Mouse (Mus musculus) left cerebral cortex, postnatal 10 days (tissue): ENCODE results near the gene C77080. TPM values are rescaled to one million over a fixed set of nuclear protein-coding genes. Genes with fewer than 3 reads are reported as not detected.

Source experiments
- DNase-seq, 2 experiments: peaks; one replicate each; pipeline ENCODE4 v3.0.0; 2021 to 2022; ENCODE audit warnings: low spot score in 2 of 2, mixed read lengths in 1 of 2; ENCODE audit errors: extremely low spot score in 1 of 2
- intact Hi-C: fragments of 180-260 bp; cut with DNase I; formaldehyde crosslinking; loops from one replicate; pipeline ENCODE4 v1.15.1; 2025
- total RNA-seq, 2 experiments: library from RNA; stranded (reverse); gene quantifications; 2 replicates each; pipeline ENCODE4 v1.2.3; 2021

Gene C77080
- total RNA-seq, 2 experiments from 2014 or later = 11.1 to 15.8 TPM

- intact Hi-C loops = no loop called here
Measured at GRCm38 (mm10) chr4:129246360-129247301, 14.6 kb downstream of the C77080 start.

GRCm38 (mm10) chr4:129244802-129245201 lies 16.4 kb downstream of the C77080 start:
- intact Hi-C loops = no loop called here
- DNase-seq = no peak

More at GRCm38 (mm10) chr4:129246360-129247301, 14.6 kb downstream of the C77080 start:
- no peak for DNase-seq

- intact Hi-C loops = no loop called here
- no peak for DNase-seq
Measured at GRCm38 (mm10) chr4:129242761-129243160, 18.4 kb downstream of the C77080 start.

- no peak for DNase-seq
- intact Hi-C loops = no loop called here
Measured at GRCm38 (mm10) chr4:129242327-129242726, 18.9 kb downstream of the C77080 start.

- no peak for DNase-seq
- intact Hi-C loops = no loop called here
Measured at GRCm38 (mm10) chr4:129241898-129242297, 19.3 kb downstream of the C77080 start.

- intact Hi-C loops = no loop called here
Measured at GRCm38 (mm10) chr4:129239075-129239474, 22.1 kb downstream of the C77080 start.

GRCm38 (mm10) chr4:129238579-129239016 lies 22.6 kb downstream of the C77080 start:
- intact Hi-C loops = no loop called here
- peak in 1 of 2 experiments; percentile 43 for DNase-seq

More at GRCm38 (mm10) chr4:129239075-129239474, 22.1 kb downstream of the C77080 start:
- DNase-seq = peak; percentile 38 to 90

- peak in 1 of 2 experiments; percentile 75 for DNase-seq
- intact Hi-C loops = no loop called here
Measured at GRCm38 (mm10) chr4:129237843-129238441, 23.3 kb downstream of the C77080 start.

GRCm38 (mm10) chr4:129236236-129236813 lies 24.9 kb downstream of the C77080 start:
- intact Hi-C loops = no loop called here
- DNase-seq = no peak

- DNase-seq = no peak
- intact Hi-C loops = no loop called here
Measured at GRCm38 (mm10) chr4:129235147-129235546, 26.1 kb downstream of the C77080 start.

GRCm38 (mm10) chr4:129234488-129234887 lies 26.7 kb downstream of the C77080 start:
- intact Hi-C loops = no loop called here
- no peak for DNase-seq

- DNase-seq = no peak
- intact Hi-C loops = no loop called here
Measured at GRCm38 (mm10) chr4:129232561-129233360, 28.4 kb downstream of the C77080 start.

- intact Hi-C loops = no loop called here
Measured at GRCm38 (mm10) chr4:129231594-129232450, 29.4 kb downstream of the C77080 start.

GRCm38 (mm10) chr4:129230926-129231325 lies 30.3 kb downstream of the C77080 start:
- DNase-seq = no peak
- intact Hi-C loops = no loop called here

More at GRCm38 (mm10) chr4:129231594-129232450, 29.4 kb downstream of the C77080 start:
- DNase-seq = no peak

GRCm38 (mm10) chr4:129227985-129228381 lies 33.2 kb downstream of the C77080 start:
- DNase-seq = no peak
- intact Hi-C loops = no loop called here

GRCm38 (mm10) chr4:129227170-129227984 lies 33.8 kb downstream of the C77080 start:
- intact Hi-C loops = no loop called here
- no peak for DNase-seq

- DNase-seq = no peak
- intact Hi-C loops = no loop called here
Measured at GRCm38 (mm10) chr4:129226441-129226963, 34.7 kb downstream of the C77080 start.
